Mouse (Mus musculus) testis, adult 2 months (tissue): ENCODE measurements around the gene Fkbp8. TPM values are rescaled to one million over a fixed set of nuclear protein-coding genes. Genes with fewer than 3 reads are reported as not detected.

Experiments
- H3K27ac ChIP-seq: fragments of 200-500 bp; 2 replicates; pipeline ENCODE4 v1.5.1; 2012; ENCODE audit warnings: low read depth, low read length; ENCODE audit not compliant: control insufficient read depth, insufficient read depth
- H3K27me3 ChIP-seq: fragments of 200-500 bp; 2 replicates; pipeline ENCODE4 v1.6.1; 2012; ENCODE audit warnings: mild to moderate bottlenecking, low read length, moderate library complexity; ENCODE audit not compliant: control insufficient read depth, insufficient read depth
- H3K36me3 ChIP-seq: fragments of 200-500 bp; 2 replicates; pipeline ENCODE4 v1.6.1; 2012; ENCODE audit warnings: mild to moderate bottlenecking, low read length; ENCODE audit not compliant: control insufficient read depth, insufficient read depth
- H3K4me1 ChIP-seq: fragments of 200-500 bp; 2 replicates; pipeline ENCODE4 v1.6.1; 2012; ENCODE audit warnings: low read length; ENCODE audit not compliant: control insufficient read depth, insufficient read depth
- H3K4me3 ChIP-seq: fragments of 200-500 bp; 2 replicates; pipeline ENCODE4 v1.5.1; 2012; ENCODE audit warnings: low read depth, mild to moderate bottlenecking, low read length, moderate library complexity, mixed read lengths; ENCODE audit not compliant: control insufficient read depth
- CTCF ChIP-seq: fragments of 200-500 bp; IDR thresholded peaks from 2 replicates; pipeline ENCODE4 v1.5.1; 2012; ENCODE audit warnings: low read depth, mild to moderate bottlenecking, inconsistent platforms, low read length, moderate library complexity; ENCODE audit not compliant: control insufficient read depth, insufficient read depth, insufficient replicate concordance
- POLR2A ChIP-seq: fragments of 200-500 bp; IDR thresholded peaks from 2 replicates; pipeline ENCODE4 v1.6.1; 2012; ENCODE audit warnings: low read depth, mild to moderate bottlenecking, inconsistent platforms, low read length, moderate library complexity; ENCODE audit not compliant: control insufficient read depth
- polyA plus RNA-seq: library from polyadenylated mRNA; depleted of rRNA; stranded (reverse); fragments of >200 nt; gene quantifications from 2 replicates; pipeline ENCODE4 v1.2.3, GENCODE M21; 2012

The Fkbp8 gene
- polyA plus RNA-seq, 1 experiment = 179 TPM

DNA sequence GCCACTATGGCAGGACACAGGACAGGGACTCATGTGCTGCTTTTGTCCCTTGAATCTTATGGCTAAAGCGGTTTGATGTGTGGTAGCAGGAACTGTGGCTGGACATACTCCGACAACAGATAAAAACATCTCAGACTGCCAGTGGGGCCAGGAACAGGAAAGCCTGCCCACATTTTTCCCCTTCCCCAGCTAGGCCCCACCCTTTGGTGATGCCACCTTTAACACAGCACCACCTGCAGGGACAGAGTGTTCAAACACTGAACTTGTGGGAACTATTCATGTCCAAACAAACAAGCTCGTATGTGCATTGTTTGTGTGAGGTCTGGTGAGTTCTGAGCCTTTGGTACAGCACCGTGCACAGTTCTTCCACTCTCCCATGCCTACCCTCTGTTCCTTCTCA is 30.8 kb downstream of the Fkbp8 start:
- no peak overlapping the region for H3K4me3 ChIP-seq
- no peak overlapping the region for H3K27ac ChIP-seq
- H3K27me3 ChIP-seq = no peaks in the 10 kb centered on the region
- no peak; the same call in 1 of the 2 replicates for TF ChIP-seq CTCF
- no peak for TF ChIP-seq POLR2A
- H3K4me1 ChIP-seq = peaks cover 9% of the 10 kb centered on the region
- no peaks in the 10 kb centered on the region for H3K36me3 ChIP-seq

GRCm38 (mm10) chr8:70558983-70559382 is 31.5 kb downstream of the Fkbp8 start:
- no peak for TF ChIP-seq POLR2A
- TF ChIP-seq CTCF = no peak
- Histone ChIP-seq H3K4me1 (peaks cover 5% of the 10 kb centered on the region), H3K27me3 (no peaks in the 10 kb centered on the region), H3K27ac (no peak overlapping the region), H3K4me3 (no peak overlapping the region), H3K36me3 (no peaks in the 10 kb centered on the region)

DNA sequence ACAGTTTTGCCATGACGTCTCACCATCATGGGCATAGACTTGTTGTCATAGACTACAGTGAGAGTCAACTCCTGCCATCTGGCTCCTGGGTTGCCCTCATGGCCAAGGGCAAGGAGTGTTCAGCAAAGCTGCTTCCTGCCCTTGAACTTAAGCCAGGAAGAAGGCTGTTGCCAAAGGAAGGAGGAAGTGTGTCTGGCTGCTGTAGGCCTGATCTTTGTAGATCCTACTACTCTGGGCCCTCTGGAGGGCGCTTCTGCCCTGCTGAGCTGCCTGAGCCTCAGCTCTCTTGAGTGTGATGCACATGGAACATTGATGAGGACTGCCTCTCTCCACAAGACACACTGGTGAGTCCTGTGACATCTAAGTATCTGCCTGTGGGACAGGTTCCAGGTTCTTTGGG is 32.6 kb downstream of the Fkbp8 start:
- Histone ChIP-seq H3K4me3 (no peak overlapping the region), H3K4me1 (peaks cover 11% of the 10 kb centered on the region), H3K27me3 (no peaks in the 10 kb centered on the region), H3K27ac (no peak overlapping the region), H3K36me3 (no peaks in the 10 kb centered on the region)
- TF ChIP-seq CTCF (peak; percentile 35; the same call in 1 of the 2 replicates), POLR2A (no peak)

DNA sequence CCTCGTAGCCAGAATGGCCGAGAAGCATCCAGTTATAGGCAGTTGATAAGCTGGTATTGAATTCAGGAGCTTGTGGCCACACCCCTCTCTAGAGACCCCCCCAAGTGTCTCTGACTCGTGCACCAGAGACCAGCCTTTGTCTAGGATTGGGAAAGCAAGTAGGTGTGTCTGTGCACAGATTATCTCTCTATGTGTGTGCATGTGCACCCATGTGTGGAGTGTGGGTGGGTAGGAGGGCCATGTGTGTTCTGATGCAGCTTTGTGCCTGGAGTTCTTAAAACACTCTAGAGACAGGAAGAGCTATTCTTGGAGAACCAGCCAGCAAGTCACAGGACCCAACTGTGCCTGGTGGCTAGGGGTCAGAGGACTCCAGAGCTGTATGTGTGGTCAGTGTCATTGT is 33.0 kb downstream of the Fkbp8 start:
- peaks cover 12% of the 10 kb centered on the region for H3K4me1 ChIP-seq
- H3K36me3 ChIP-seq = no peaks in the 10 kb centered on the region
- H3K27me3 ChIP-seq = no peaks in the 10 kb centered on the region
- TF ChIP-seq CTCF = no peak
- peak overlapping the region; percentile 77 for H3K27ac ChIP-seq
- H3K4me3 ChIP-seq = no peak overlapping the region

DNA sequence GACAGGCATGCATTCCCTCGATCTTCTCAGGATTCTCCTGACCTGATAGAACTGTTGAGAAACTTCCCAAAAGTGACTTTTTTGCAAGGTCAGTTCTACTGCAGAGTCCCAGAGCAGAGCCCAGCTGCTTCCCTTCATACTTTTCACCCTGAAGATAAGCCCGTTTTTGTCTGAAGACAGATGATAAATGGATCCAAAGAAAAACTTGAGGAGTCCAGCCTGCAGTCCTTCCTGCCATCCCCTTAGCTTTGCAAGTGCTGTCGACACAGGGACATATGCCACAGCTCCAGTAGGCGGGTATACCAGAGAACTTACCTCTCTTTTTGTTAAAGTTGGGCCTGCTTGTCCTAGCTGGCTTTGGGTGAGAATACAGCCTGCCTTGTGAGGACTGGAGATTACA is 33.8 kb downstream of the Fkbp8 start:
- no peak overlapping the region for H3K4me3 ChIP-seq
- H3K36me3 ChIP-seq = no peaks in the 10 kb centered on the region
- peaks cover 14% of the 10 kb centered on the region for H3K4me1 ChIP-seq
- H3K27ac ChIP-seq = peak overlapping the region; percentile 77
- TF ChIP-seq CTCF (no peak), POLR2A (no peak)
- no peaks in the 10 kb centered on the region for H3K27me3 ChIP-seq

DNA sequence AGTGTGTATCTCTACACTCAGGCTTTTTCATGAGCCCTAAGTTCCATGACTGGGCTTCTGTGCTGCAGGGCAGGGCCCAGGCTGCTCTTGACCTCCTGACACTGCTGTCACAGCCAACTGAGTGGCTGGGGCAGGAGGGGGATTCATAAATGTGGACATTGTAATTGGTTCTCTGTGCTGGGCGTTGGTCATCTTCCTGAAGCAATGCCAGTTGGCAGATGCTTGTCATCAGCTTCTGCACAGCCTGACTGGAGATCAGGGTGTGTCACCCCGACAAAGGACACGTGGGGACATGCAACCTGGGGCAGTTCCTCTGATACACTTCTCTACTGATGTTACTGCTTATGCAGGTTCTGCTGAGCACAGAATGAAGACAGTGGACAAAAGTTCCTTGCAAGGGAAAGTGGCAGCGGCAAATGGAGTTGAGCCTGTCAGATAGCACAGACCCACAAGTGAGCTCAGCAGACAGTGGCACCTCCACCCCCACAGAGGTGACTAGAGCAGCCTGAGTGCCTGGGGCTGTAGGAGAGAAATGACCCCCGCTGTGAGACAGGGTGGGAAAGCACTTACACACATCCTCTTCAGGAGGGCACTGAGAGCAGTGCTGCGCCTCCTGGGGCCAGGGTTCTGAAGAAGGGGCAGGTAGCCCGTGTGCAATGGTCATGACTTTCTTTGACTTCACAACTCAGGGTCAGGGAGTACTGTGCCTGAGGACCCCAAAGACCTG is 34.4 kb downstream of the Fkbp8 start:
- H3K4me3 ChIP-seq = no peak overlapping the region
- H3K4me1 ChIP-seq = peaks cover 14% of the 10 kb centered on the region
- TF ChIP-seq POLR2A = no peak
- no peak for TF ChIP-seq CTCF
- H3K27ac ChIP-seq = peak overlapping the region; percentile 77
- H3K36me3 ChIP-seq = no peaks in the 10 kb centered on the region
- H3K27me3 ChIP-seq = no peaks in the 10 kb centered on the region

- H3K4me1 ChIP-seq = peaks cover 14% of the 10 kb centered on the region
- H3K4me3 ChIP-seq = no peak overlapping the region
- TF ChIP-seq POLR2A = no peak
- no peak for TF ChIP-seq CTCF
- no peaks in the 10 kb centered on the region for H3K36me3 ChIP-seq
- H3K27me3 ChIP-seq = no peaks in the 10 kb centered on the region
- H3K27ac ChIP-seq = peak overlapping the region; percentile 27; the same call in 1 of the 2 replicates
Observed at GRCm38 (mm10) chr8:70562802-70563201, 35.3 kb downstream of the Fkbp8 start.
